Mouse (Mus musculus) liver, embryonic 15.5 days (tissue): ENCODE results near the gene Nupr1. TPM values are rescaled to one million over a fixed set of nuclear protein-coding genes. Genes with fewer than 3 reads are reported as not detected.
"Not testable (repeated sequence)": the region's sequence is repeated elsewhere in the genome, so short reads cannot be mapped to it uniquely, and the experiment has no call there.

Experiments used
- ATAC-seq: fragments of 200-750 bp; cut with Nextera tagmentation; 2 replicates; pipeline ENCODE4 v1.8.0; 2017; ENCODE audit warnings: moderate number of reproducible peaks, mild to moderate bottlenecking, moderate library complexity; ENCODE audit not compliant: insufficient read depth
- H3K27ac ChIP-seq: fragments of 300-500 bp; sonication (generic); replicated peaks from 2 replicates; pipeline ENCODE4 v1.5.1; 2015; ENCODE audit warnings: mild to moderate bottlenecking, inconsistent platforms
- H3K27me3 ChIP-seq: fragments of 300-500 bp; sonication (generic); 2 replicates; pipeline ENCODE4 v1.6.1; 2015; ENCODE audit warnings: mild to moderate bottlenecking, inconsistent platforms
- H3K36me3 ChIP-seq: fragments of 300-500 bp; sonication (generic); replicated peaks from 2 replicates; pipeline ENCODE4 v1.6.1; 2015; ENCODE audit warnings: moderate library complexity, mild to moderate bottlenecking, inconsistent platforms
- H3K4me1 ChIP-seq: fragments of 300-500 bp; sonication (generic); replicated peaks from 2 replicates; pipeline ENCODE4 v1.6.1; 2015; ENCODE audit warnings: inconsistent platforms
- H3K4me2 ChIP-seq: fragments of 300-500 bp; sonication (generic); 2 replicates; pipeline ENCODE4 v1.6.1; 2015; ENCODE audit warnings: moderate library complexity, mild to moderate bottlenecking, inconsistent platforms
- H3K4me3 ChIP-seq: fragments of 300-500 bp; sonication (generic); replicated peaks from 2 replicates; pipeline ENCODE4 v1.5.1; 2015; ENCODE audit warnings: mild to moderate bottlenecking, inconsistent platforms
- H3K9ac ChIP-seq: fragments of 300-500 bp; sonication (generic); 2 replicates; pipeline ENCODE4 v1.6.1; 2015; ENCODE audit warnings: moderate library complexity, mild to moderate bottlenecking, inconsistent platforms
- H3K9me3 ChIP-seq: fragments of 300-500 bp; sonication (generic); replicated peaks from 2 replicates; pipeline ENCODE4 v1.6.1; 2016; ENCODE audit warnings: inconsistent platforms
- WGBS: fragments of 180-500 bp; shearing (Covaris S2); methylation state at CpG from one replicate; pipeline ENCODE4 v1.1.7; 2015; ENCODE audit warnings: mixed read lengths; ENCODE audit not compliant: insufficient replicate concordance; 5-methylcytosine and 5-hydroxymethylcytosine counted together
- polyA plus RNA-seq: library from polyadenylated mRNA; unstranded; fragments of >200 nt; fragmentation: Nextera tagmentation; extraction: Ambion mirVana; gene quantifications from 2 replicates; pipeline ENCODE4 v1.2.1, GENCODE M21; 2015

The Nupr1 gene
- polyA plus RNA-seq, 1 experiment from 2014 or later, result 3.7 TPM

- not testable (repeated sequence) for H3K4me1 ChIP-seq, H3K9me3 ChIP-seq, H3K27me3 ChIP-seq, H3K4me2 ChIP-seq, H3K4me3 ChIP-seq, H3K27ac ChIP-seq, H3K9ac ChIP-seq, H3K36me3 ChIP-seq
- WGBS, result 46% methylated on average over 3 of the region's 3 CpGs
- ATAC-seq, result 0 out of 2 replicates have a peak, but pooled peaks have one; percentile 40
These were observed 12.6 kb upstream of the Nupr1 start for GRCm38 (mm10) chr7:126643244-126643617.

- Histone ChIP-seq H3K4me2 (no peak overlapping the region), H3K9ac (no peak overlapping the region), H3K27me3 (no peaks in the 10 kb centered on the region), H3K27ac (no peak overlapping the region), H3K4me3 (no peak overlapping the region), H3K36me3 (no peaks in the 10 kb centered on the region), H3K4me1 (peaks cover 8% of the 10 kb centered on the region), H3K9me3 (no peaks in the 10 kb centered on the region)
- ATAC-seq, result 0 out of 2 replicates have a peak, but pooled peaks have one; percentile 15
- WGBS, result 49% methylated on average over 5 of the region's 5 CpGs
These were observed 12.0 kb upstream of the Nupr1 start for GRCm38 (mm10) chr7:126642545-126643243.

DNA sequence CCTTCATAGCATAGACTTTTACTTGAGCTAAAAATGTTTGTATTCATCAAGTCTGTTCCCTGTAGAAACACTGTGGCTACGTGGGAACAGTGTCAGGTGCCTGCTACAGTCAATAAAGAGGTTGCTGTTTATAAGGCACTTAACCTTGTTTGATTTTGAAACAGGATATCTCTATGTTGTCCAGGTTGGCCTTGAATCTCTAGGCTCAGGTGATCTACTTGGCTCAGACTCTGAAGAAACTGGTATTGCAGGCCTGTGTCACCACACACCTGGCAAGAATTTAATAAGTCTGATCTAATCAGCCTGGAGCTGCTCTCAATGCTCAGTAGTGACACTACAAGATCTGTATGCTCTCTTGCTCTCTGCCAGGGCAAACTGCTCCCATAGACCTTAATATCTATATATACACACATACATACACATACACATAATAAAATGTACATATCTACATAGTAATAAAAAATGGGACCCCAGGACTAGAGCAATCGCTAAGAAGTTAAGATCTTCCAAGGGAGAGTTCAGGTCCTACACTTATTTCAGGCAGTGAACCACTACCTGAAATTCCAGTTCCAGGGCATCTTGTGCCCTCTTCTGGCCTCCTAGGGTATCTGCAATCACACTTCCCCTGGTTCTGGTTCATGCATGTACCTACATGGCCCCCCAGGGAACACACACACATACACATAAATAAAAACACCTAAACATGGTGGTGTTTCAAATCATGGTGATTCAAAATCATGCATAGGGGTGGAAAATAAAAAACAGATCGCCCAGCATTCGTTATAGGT lies 6.3 kb upstream of the Nupr1 start:
- no peak for ATAC-seq
- 13% methylated on average over 4 of the region's 4 CpGs for WGBS
- Histone ChIP-seq H3K4me1 (no peaks in the 10 kb centered on the region), H3K9me3 (no peaks in the 10 kb centered on the region), H3K4me3 (no peak overlapping the region), H3K27me3 (no peaks in the 10 kb centered on the region), H3K4me2 (no peak overlapping the region), H3K27ac (no peak overlapping the region), H3K9ac (no peak overlapping the region), H3K36me3 (no peaks in the 10 kb centered on the region)

- H3K4me3 ChIP-seq, result no peak overlapping the region
- H3K9ac ChIP-seq, result no peak overlapping the region
- H3K4me1 ChIP-seq, result no peaks in the 10 kb centered on the region
- no peaks in the 10 kb centered on the region for H3K27me3 ChIP-seq
- no peaks in the 10 kb centered on the region for H3K36me3 ChIP-seq
- no peaks in the 10 kb centered on the region for H3K9me3 ChIP-seq
- no peak overlapping the region for H3K4me2 ChIP-seq
- no peak for ATAC-seq
- H3K27ac ChIP-seq, result no peak overlapping the region
These were observed 4.7 kb upstream of the Nupr1 start for GRCm38 (mm10) chr7:126635375-126635774.

- Histone ChIP-seq H3K4me3 (no peak overlapping the region), H3K4me2 (no peak overlapping the region), H3K4me1 (no peaks in the 10 kb centered on the region), H3K27me3 (no peaks in the 10 kb centered on the region), H3K36me3 (no peaks in the 10 kb centered on the region), H3K9ac (no peak overlapping the region), H3K27ac (no peak overlapping the region), H3K9me3 (no peaks in the 10 kb centered on the region)
- WGBS, result 21% methylated on average over 2 of the region's 2 CpGs
- ATAC-seq, result no peak
These were observed 1.8 kb upstream of the Nupr1 start for GRCm38 (mm10) chr7:126632478-126632877.

DNA sequence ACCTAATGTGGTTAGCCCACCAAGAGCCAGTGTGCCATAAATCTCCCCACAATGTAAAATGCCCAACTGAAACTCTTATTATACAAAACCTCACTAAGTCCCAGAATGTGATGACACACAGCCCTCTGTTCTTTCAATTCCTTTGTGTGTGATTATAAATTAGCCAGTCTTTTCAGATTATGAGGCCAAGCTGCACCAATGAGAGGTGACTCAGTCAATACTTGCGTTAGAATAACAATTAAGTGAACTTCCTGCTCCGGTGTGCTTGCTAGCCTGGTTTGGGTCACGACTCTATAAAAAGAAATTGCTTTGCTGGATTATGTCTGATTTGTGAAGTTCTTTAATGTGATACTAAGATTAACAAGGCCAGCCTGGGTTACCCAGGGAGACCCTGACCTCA lies 746 bp downstream of the Nupr1 start:
- H3K27me3 ChIP-seq, result no peaks in the 10 kb centered on the region
- no peaks in the 10 kb centered on the region for H3K36me3 ChIP-seq
- 44% methylated on average over 3 of the region's 3 CpGs for WGBS
- H3K9me3 ChIP-seq, result no peaks in the 10 kb centered on the region
- H3K4me2 ChIP-seq, result no peak overlapping the region
- no peak overlapping the region for H3K9ac ChIP-seq
- no peak overlapping the region for H3K27ac ChIP-seq
- ATAC-seq, result no peak
- peaks cover 12% of the 10 kb centered on the region for H3K4me1 ChIP-seq
- no peak overlapping the region for H3K4me3 ChIP-seq

DNA sequence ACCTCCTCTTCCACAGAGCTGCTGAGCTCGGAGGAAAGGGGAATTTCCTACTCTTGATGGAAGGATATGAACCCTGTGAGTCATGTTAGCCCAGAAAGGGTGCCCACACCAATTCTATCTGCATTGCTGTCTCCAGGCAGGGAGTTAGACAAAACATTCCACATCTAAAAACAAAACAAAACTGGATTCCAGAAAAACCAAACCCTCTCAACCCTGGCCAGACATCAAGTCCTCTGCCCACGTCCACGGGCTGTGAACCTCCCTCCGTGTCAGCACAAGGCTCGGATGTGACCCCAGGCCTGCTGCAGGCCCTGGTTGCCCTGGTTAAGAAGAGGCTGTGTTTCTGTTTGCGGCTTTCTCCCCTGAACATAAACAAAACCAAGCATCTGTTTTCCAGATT lies 2.5 kb downstream of the Nupr1 start:
- H3K4me1 ChIP-seq, result peaks cover 29% of the 10 kb centered on the region
- no peaks in the 10 kb centered on the region for H3K36me3 ChIP-seq
- H3K27me3 ChIP-seq, result no peaks in the 10 kb centered on the region
- H3K9ac ChIP-seq, result no peak overlapping the region
- H3K9me3 ChIP-seq, result no peaks in the 10 kb centered on the region
- H3K27ac ChIP-seq, result no peak overlapping the region
- WGBS, result 59% methylated on average over 6 of the region's 6 CpGs
- no peak overlapping the region for H3K4me3 ChIP-seq
- no peak for ATAC-seq
- no peak overlapping the region for H3K4me2 ChIP-seq

- no peak overlapping the region for H3K9ac ChIP-seq
- WGBS, result 66% methylated on average over 3 of the region's 3 CpGs
These were observed 4.7 kb downstream of the Nupr1 start for GRCm38 (mm10) chr7:126625807-126626600.

DNA sequence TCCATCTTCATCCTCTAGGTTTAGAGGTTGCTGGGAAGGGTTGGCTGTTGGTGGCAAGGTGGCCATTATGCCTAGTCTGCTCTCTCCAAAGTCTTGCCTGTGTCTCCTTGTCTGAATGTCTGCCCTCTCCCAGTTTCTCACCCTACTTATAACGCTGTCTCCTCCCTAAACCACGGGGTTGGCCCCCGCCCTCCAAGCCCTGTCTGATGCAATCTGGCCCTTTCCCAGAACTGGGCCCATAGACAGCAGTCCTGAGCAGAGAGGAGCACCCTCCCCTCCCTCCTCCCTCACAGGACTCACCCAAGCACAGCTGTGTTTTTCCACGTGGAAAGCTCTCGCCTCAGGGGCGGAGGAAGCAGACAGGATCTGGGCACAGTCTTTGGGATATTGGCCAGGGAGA lies 5.3 kb downstream of the Nupr1 start:
- H3K4me2 ChIP-seq, result peak overlapping the region; percentile 28; the same call in 1 of the 2 replicates
- H3K36me3 ChIP-seq, result no peaks in the 10 kb centered on the region
- peak; percentile 75 for ATAC-seq
- WGBS, result 7% methylated on average over 6 of the region's 6 CpGs
- H3K9me3 ChIP-seq, result no peaks in the 10 kb centered on the region
- no peak overlapping the region; the same call in 1 of the 2 replicates for H3K4me3 ChIP-seq
- no peak overlapping the region for H3K9ac ChIP-seq
- peaks cover 50% of the 10 kb centered on the region for H3K4me1 ChIP-seq
- no peaks in the 10 kb centered on the region for H3K27me3 ChIP-seq
- H3K27ac ChIP-seq, result no peak overlapping the region

More at GRCm38 (mm10) chr7:126625807-126626600, 4.7 kb downstream of the Nupr1 start:
- Histone ChIP-seq H3K4me2 (peak overlapping the region; percentile 28; the same call in 1 of the 2 replicates), H3K27ac (no peak overlapping the region), H3K4me1 (peaks cover 46% of the 10 kb centered on the region), H3K4me3 (no peak overlapping the region), H3K36me3 (no peaks in the 10 kb centered on the region), H3K27me3 (no peaks in the 10 kb centered on the region), H3K9me3 (no peaks in the 10 kb centered on the region)
- ATAC-seq, result no peak

DNA sequence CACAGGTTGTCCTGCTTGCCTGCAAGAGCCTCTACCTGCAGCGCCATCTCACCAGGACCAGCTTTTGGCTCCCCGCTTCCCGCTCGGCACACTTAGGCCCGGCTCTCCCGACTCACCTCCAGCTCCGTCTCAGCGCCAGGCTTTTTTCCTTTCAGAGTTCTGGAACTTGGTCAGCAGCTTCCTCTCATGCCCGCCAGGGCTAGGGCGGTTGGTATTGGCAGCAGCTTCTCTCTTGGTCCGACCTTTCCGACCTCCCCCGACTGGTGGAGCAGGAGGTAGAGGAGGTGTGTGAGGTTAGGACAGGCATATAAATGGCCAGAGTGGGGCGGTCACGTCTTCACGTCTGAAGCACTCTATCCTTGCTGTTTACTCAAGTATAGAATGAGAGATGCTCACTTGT lies 5.9 kb downstream of the Nupr1 start:
- ATAC-seq, result no peak
- Histone ChIP-seq H3K36me3 (no peaks in the 10 kb centered on the region), H3K9me3 (no peaks in the 10 kb centered on the region), H3K4me3 (no peak overlapping the region; the same call in 1 of the 2 replicates), H3K9ac (no peak overlapping the region), H3K27me3 (no peaks in the 10 kb centered on the region), H3K27ac (no peak overlapping the region), H3K4me1 (peaks cover 50% of the 10 kb centered on the region), H3K4me2 (peak overlapping the region; percentile 28; the same call in 1 of the 2 replicates)
- WGBS, result 73% methylated on average over 16 of the region's 16 CpGs

DNA sequence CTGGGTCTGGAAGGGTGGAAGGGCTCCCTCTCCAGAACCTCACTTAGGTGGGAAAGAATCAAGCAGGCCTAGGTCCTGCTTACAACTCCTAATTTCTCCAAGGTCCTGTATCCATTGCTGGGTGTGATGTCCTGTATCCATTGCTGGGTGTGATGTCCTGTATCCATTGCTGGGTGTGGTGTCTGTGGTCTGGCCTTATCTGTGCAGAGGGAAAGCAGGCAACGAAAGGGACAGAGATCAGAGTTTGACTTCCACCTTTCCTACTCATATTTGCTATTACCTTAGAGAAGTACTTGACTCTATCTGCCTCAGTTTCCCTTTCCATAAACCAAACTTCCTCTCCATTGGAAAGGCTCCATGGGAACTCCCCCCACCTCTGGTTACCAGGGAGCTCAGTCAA lies 7.3 kb downstream of the Nupr1 start:
- no peak overlapping the region for H3K4me3 ChIP-seq
- WGBS, result 16% methylated on average over 1 of the region's 1 CpGs
- H3K9ac ChIP-seq, result no peak overlapping the region
- no peak for ATAC-seq
- H3K36me3 ChIP-seq, result no peaks in the 10 kb centered on the region
- H3K9me3 ChIP-seq, result no peaks in the 10 kb centered on the region
- no peaks in the 10 kb centered on the region for H3K27me3 ChIP-seq
- H3K4me2 ChIP-seq, result no peak overlapping the region
- peaks cover 50% of the 10 kb centered on the region for H3K4me1 ChIP-seq
- no peak overlapping the region for H3K27ac ChIP-seq
